Mouse (Mus musculus): Measurements from ENCODE around the gene Acaa1a. TPM values are rescaled to one million over a fixed set of nuclear protein-coding genes. Genes with fewer than 3 reads are reported as not detected.

Gene Acaa1a
- 75.5 and 82.4 TPM in 2 replicates for polyA plus RNA-seq (2016; fragmentation: Nextera tagmentation; extraction: Ambion mirVana)

GRCm38 (mm10) chr9:119339558-119340211 is at the start of gene Acaa1a:
Gene Acaa1a (plus strand): TSS chr9:119339676.
- peak; percentile 59 for DNase-seq (ENCODE audit: low spot score)
- H3K4me1 ChIP-seq = peaks cover 34% of the 10 kb centered on the region
- H3K27ac ChIP-seq (replicated peaks) = peak within 1 kb of the TSS; percentile 91
- 2% methylated on average over 43 of the region's 43 CpGs for WGBS
- peak within 1 kb of the TSS; percentile 84 for H3K4me3 ChIP-seq
- H3K36me3 ChIP-seq = peaks cover 22% of the 10 kb centered on the region
- H3K27me3 ChIP-seq (ENCODE audit: low read depth, poor library complexity, severe bottlenecking) = peaks cover 27% of the 10 kb centered on the region
- H3K9me3 ChIP-seq (replicated peaks) = no peaks in the 10 kb centered on the region

- Histone ChIP-seq H3K27ac (replicated peaks) (no peak overlapping the region), H3K9me3 (replicated peaks) (no peaks in the 10 kb centered on the region), H3K27me3 (ENCODE audit: low read depth, poor library complexity, severe bottlenecking) (no peaks in the 10 kb centered on the region), H3K4me1 (no peaks in the 10 kb centered on the region), H3K4me3 (no peak overlapping the region), H3K36me3 (peaks cover 43% of the 10 kb centered on the region)
- no peak for DNase-seq (ENCODE audit: low spot score)
- 88% methylated on average over 3 of the region's 3 CpGs for WGBS
Observed at GRCm38 (mm10) chr9:119290791-119291190, 48.7 kb upstream of the Acaa1a start.

- no peaks in the 10 kb centered on the region for H3K27me3 ChIP-seq (ENCODE audit: low read depth, poor library complexity, severe bottlenecking)
- H3K9me3 ChIP-seq (replicated peaks) = no peaks in the 10 kb centered on the region
- no peak for DNase-seq (ENCODE audit: low spot score)
- peaks cover 37% of the 10 kb centered on the region for H3K36me3 ChIP-seq
- WGBS = 87% methylated on average over 6 of the region's 6 CpGs
- H3K4me3 ChIP-seq = no peak overlapping the region
- no peak overlapping the region for H3K27ac ChIP-seq (replicated peaks)
- H3K4me1 ChIP-seq = no peaks in the 10 kb centered on the region
Observed at GRCm38 (mm10) chr9:119297696-119298095, 41.8 kb upstream of the Acaa1a start.

- Histone ChIP-seq H3K4me3 (no peak overlapping the region), H3K4me1 (no peaks in the 10 kb centered on the region), H3K27ac (replicated peaks) (no peak overlapping the region), H3K27me3 (ENCODE audit: low read depth, poor library complexity, severe bottlenecking) (no peaks in the 10 kb centered on the region), H3K36me3 (peaks cover 40% of the 10 kb centered on the region), H3K9me3 (replicated peaks) (no peaks in the 10 kb centered on the region)
- 92% methylated on average over 3 of the region's 3 CpGs for WGBS
- no peak for DNase-seq (ENCODE audit: low spot score)
Observed at GRCm38 (mm10) chr9:119298563-119298962, 40.9 kb upstream of the Acaa1a start.

- peaks cover 34% of the 10 kb centered on the region for H3K36me3 ChIP-seq
Observed at GRCm38 (mm10) chr9:119305863-119306262, 33.6 kb upstream of the Acaa1a start.

GRCm38 (mm10) chr9:119309067-119309466 is 30.4 kb upstream of the Acaa1a start:
- Histone ChIP-seq H3K4me3 (no peak overlapping the region), H3K27ac (replicated peaks) (no peak overlapping the region), H3K4me1 (no peaks in the 10 kb centered on the region), H3K9me3 (replicated peaks) (no peaks in the 10 kb centered on the region), H3K27me3 (ENCODE audit: low read depth, poor library complexity, severe bottlenecking) (no peaks in the 10 kb centered on the region), H3K36me3 (peaks cover 11% of the 10 kb centered on the region; the same call in 1 of the 2 replicates)
- WGBS = 94% methylated on average over 1 of the region's 1 CpGs
- DNase-seq (ENCODE audit: low spot score) = no peak

More at GRCm38 (mm10) chr9:119305863-119306262, 33.6 kb upstream of the Acaa1a start:
- no peaks in the 10 kb centered on the region for H3K4me1 ChIP-seq
- H3K9me3 ChIP-seq (replicated peaks) = no peaks in the 10 kb centered on the region
- H3K27ac ChIP-seq (replicated peaks) = no peak overlapping the region
- no peak for DNase-seq (ENCODE audit: low spot score)
- H3K27me3 ChIP-seq (ENCODE audit: low read depth, poor library complexity, severe bottlenecking) = no peaks in the 10 kb centered on the region
- H3K4me3 ChIP-seq = no peak overlapping the region
- 94% methylated on average over 7 of the region's 7 CpGs for WGBS

GRCm38 (mm10) chr9:119313096-119313495 is 26.4 kb upstream of the Acaa1a start:
- no peak for DNase-seq (ENCODE audit: low spot score)
- WGBS = 96% methylated on average over 10 of the region's 10 CpGs

GRCm38 (mm10) chr9:119318891-119319290 is 20.6 kb upstream of the Acaa1a start:
- H3K36me3 ChIP-seq = peaks cover 5% of the 10 kb centered on the region
- no peaks in the 10 kb centered on the region for H3K27me3 ChIP-seq (ENCODE audit: low read depth, poor library complexity, severe bottlenecking)
- no peak overlapping the region for H3K27ac ChIP-seq (replicated peaks)
- H3K4me1 ChIP-seq = peaks cover 27% of the 10 kb centered on the region
- no peak overlapping the region for H3K4me3 ChIP-seq
- 92% methylated on average over 1 of the region's 1 CpGs for WGBS
- no peaks in the 10 kb centered on the region for H3K9me3 ChIP-seq (replicated peaks)
- no peak for DNase-seq (ENCODE audit: low spot score)

More at GRCm38 (mm10) chr9:119313096-119313495, 26.4 kb upstream of the Acaa1a start:
- H3K27me3 ChIP-seq (ENCODE audit: low read depth, poor library complexity, severe bottlenecking) = no peaks in the 10 kb centered on the region
- no peaks in the 10 kb centered on the region for H3K4me1 ChIP-seq
- no peak overlapping the region for H3K4me3 ChIP-seq
- H3K9me3 ChIP-seq (replicated peaks) = no peaks in the 10 kb centered on the region
- H3K27ac ChIP-seq (replicated peaks) = no peak overlapping the region
- H3K36me3 ChIP-seq = peaks cover 7% of the 10 kb centered on the region

GRCm38 (mm10) chr9:119320446-119320845 is 19.0 kb upstream of the Acaa1a start:
- peak overlapping the region; percentile 96 for H3K4me3 ChIP-seq
- 86% methylated on average over 7 of the region's 7 CpGs for WGBS
- peaks cover 28% of the 10 kb centered on the region for H3K4me1 ChIP-seq
- H3K27me3 ChIP-seq (ENCODE audit: low read depth, poor library complexity, severe bottlenecking) = no peaks in the 10 kb centered on the region
- DNase-seq (ENCODE audit: low spot score) = no peak
- H3K36me3 ChIP-seq = peaks cover 4% of the 10 kb centered on the region
- no peaks in the 10 kb centered on the region for H3K9me3 ChIP-seq (replicated peaks)
- no peak overlapping the region for H3K27ac ChIP-seq (replicated peaks)

GRCm38 (mm10) chr9:119320946-119321345 is 18.5 kb upstream of the Acaa1a start:
- Histone ChIP-seq H3K9me3 (replicated peaks) (no peaks in the 10 kb centered on the region), H3K4me3 (peak overlapping the region; percentile 96), H3K4me1 (peaks cover 28% of the 10 kb centered on the region), H3K36me3 (peaks cover 4% of the 10 kb centered on the region), H3K27me3 (ENCODE audit: low read depth, poor library complexity, severe bottlenecking) (no peaks in the 10 kb centered on the region), H3K27ac (replicated peaks) (peak overlapping the region; percentile 98; the same call in 1 of the 2 replicates)
- DNase-seq (ENCODE audit: low spot score) = peak; percentile 21
- WGBS = 15% methylated on average over 7 of the region's 7 CpGs

- peaks cover 28% of the 10 kb centered on the region for H3K4me1 ChIP-seq
- H3K36me3 ChIP-seq = peaks cover 4% of the 10 kb centered on the region
- no peaks in the 10 kb centered on the region for H3K9me3 ChIP-seq (replicated peaks)
- DNase-seq (ENCODE audit: low spot score) = no peak
- WGBS = under 1% methylated on average over 59 of the region's 59 CpGs
- H3K27me3 ChIP-seq (ENCODE audit: low read depth, poor library complexity, severe bottlenecking) = no peaks in the 10 kb centered on the region
- H3K27ac ChIP-seq (replicated peaks) = peak overlapping the region; percentile 98
- peak overlapping the region; percentile 96 for H3K4me3 ChIP-seq
Observed at GRCm38 (mm10) chr9:119321392-119322229, 17.9 kb upstream of the Acaa1a start.

GRCm38 (mm10) chr9:119322289-119323259 is 16.9 kb upstream of the Acaa1a start, which contains the start of gene Oxsr1:
Gene Oxsr1 (minus strand): TSS chr9:119322427.
- Histone ChIP-seq H3K36me3 (peaks cover 4% of the 10 kb centered on the region), H3K4me1 (peaks cover 28% of the 10 kb centered on the region), H3K27ac (replicated peaks) (peak within 1 kb of the TSS; percentile 98), H3K27me3 (ENCODE audit: low read depth, poor library complexity, severe bottlenecking) (no peaks in the 10 kb centered on the region), H3K4me3 (peak within 1 kb of the TSS; percentile 96), H3K9me3 (replicated peaks) (no peaks in the 10 kb centered on the region)
- under 1% methylated on average over 76 of the region's 76 CpGs for WGBS
- DNase-seq (ENCODE audit: low spot score) = peak; percentile 96
